Comparison of ENCODE assay signal across 10 mouse cellular contexts in the genomic region with DNA sequence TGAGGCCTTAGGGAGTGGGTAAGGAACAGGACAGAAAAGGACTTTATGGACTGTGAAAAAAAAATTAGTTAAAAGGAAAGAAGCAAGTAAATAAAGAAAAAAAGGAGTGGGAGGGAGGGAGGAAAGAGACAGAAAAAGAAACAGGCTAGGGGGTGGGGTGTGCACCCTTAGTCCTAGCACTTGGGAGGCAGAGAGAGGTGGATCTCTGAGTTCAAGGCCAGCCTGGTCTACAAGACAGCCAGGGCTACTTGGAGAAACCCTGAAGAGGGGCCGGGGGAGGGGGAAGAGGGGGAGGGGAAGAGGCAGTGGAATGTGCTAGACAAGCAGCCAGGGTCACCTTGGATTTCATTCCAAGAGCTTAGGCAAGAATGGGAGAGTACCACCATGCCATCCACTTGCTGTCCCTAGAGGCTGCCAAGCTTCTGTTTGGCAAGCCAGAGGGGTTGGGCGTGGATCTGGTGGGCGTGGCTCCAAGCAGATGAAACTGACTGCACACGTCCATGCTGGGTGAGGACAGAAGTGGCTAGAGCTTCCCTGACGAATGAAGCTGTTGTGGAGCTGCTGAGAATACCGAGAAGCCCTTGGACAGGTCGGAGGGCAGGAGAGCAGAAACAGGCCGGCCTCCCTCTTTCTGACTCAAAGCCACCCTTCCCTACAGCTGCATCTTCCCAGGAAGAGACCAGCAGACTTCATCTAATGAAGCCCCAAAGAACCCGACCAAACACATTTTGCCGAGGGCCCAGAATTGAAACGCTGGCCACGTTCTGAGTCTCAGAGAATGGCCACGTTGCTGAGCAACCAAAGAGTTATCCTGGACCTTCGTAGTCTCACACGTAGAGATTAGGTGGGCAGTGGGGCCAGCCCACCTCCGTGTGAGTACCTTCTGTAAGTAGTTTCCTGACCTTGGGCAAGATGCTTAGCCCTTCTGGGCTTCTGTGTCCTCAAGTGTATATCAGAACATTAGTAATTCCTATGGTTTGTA. TPM values are rescaled to one million over a fixed set of nuclear protein-coding genes. Genes with fewer than 3 reads are reported as not detected.
A peak's percentile ranks its signal among the peaks of the same experiment; 100 is the strongest.
DNase-seq lines count a peak whose midpoint lies in the region; ATAC-seq and TF ChIP-seq lines count a peak whose summit lies in the region.
"Had no signal": no experiment of that assay in that cellular context is flagged by ENCODE, and none has a peak within 500 bp of the region (broad histone marks: within the 10 kb centered on the region; RNA-seq: fewer than 3 reads in every experiment).

No protein-coding gene starts in this region.

- no peaks in the 10 kb centered on the region for H3K79me2 ChIP-seq in myocyte (ENCODE audit: control insufficient read depth, insufficient read depth)

- ATAC-seq in neural tube, embryonic 11.5 days (ENCODE audit: insufficient read depth, low FRiP score, low TSS enrichment), result no peak
- peak; percentile 61 for ATAC-seq in forebrain, embryonic 16.5 days
- peak; percentile 15; the same call in 1 of the 2 replicates for ATAC-seq in hindbrain, embryonic 14.5 days (ENCODE audit: low FRiP score)
- ATAC-seq in liver, embryonic 14.5 days (ENCODE audit: insufficient read depth), result peak; percentile 79

- WGBS in neural tube, embryonic 11.5 days, result 55% methylated on average over 15 of the region's 16 CpGs
- 40% methylated on average over 16 of the region's 16 CpGs for WGBS in forebrain, embryonic 16.5 days
- WGBS in hindbrain, embryonic 14.5 days, result 33% methylated on average over 16 of the region's 16 CpGs
- 46% methylated on average over 16 of the region's 16 CpGs for WGBS in liver, embryonic 14.5 days (ENCODE audit: insufficient replicate concordance)

- no peak for TF ChIP-seq EP300 in liver, embryonic 14.5 days (IDR thresholded peaks at IDR 0.05; ENCODE audit: low read depth)

- TF ChIP-seq POLR2A in myocyte (IDR thresholded peaks at IDR 0.05; ENCODE audit: insufficient read length, low read depth), result no peak

- H3K9ac ChIP-seq in neural tube, embryonic 11.5 days (ENCODE audit: low read length), result 0 out of 2 replicates have a peak overlapping the region, but pooled peaks have one; percentile 23
- H3K9ac ChIP-seq in forebrain, embryonic 16.5 days (replicated peaks; ENCODE audit: low read depth, low read length), result no peak overlapping the region
- no peak overlapping the region for H3K9ac ChIP-seq in hindbrain, embryonic 14.5 days
- no peak overlapping the region for H3K9ac ChIP-seq in liver, embryonic 14.5 days (replicated peaks)

- H3K36me3 ChIP-seq in neural tube, embryonic 11.5 days (ENCODE audit: control insufficient read depth, insufficient read depth, low read length), result no peaks in the 10 kb centered on the region
- no peaks in the 10 kb centered on the region for H3K36me3 ChIP-seq in forebrain, embryonic 16.5 days (ENCODE audit: control insufficient read depth, insufficient read depth)
- H3K36me3 ChIP-seq in hindbrain, embryonic 14.5 days (replicated peaks; ENCODE audit: control insufficient read depth, insufficient read depth), result no peaks in the 10 kb centered on the region
- H3K36me3 ChIP-seq in liver, embryonic 14.5 days (replicated peaks; ENCODE audit: control insufficient read depth, insufficient read depth, low read depth), result no peaks in the 10 kb centered on the region
- H3K36me3 ChIP-seq in myocyte (ENCODE audit: control insufficient read depth, insufficient read depth), result no peaks in the 10 kb centered on the region

- H3ac ChIP-seq in myocyte (ENCODE audit: control insufficient read depth, insufficient read length), result no peak overlapping the region

- no peak overlapping the region for H3K4me3 ChIP-seq in neural tube, embryonic 11.5 days (ENCODE audit: low read depth, low read length)
- no peak overlapping the region for H3K4me3 ChIP-seq in forebrain, embryonic 16.5 days (replicated peaks; ENCODE audit: low read length)
- H3K4me3 ChIP-seq in hindbrain, embryonic 14.5 days (replicated peaks; ENCODE audit: low read length), result no peak overlapping the region
- no peak overlapping the region for H3K4me3 ChIP-seq in liver, embryonic 14.5 days (ENCODE audit: insufficient read depth in 1 of 2, low read depth in 2 of 2, low read length in 2 of 2)
- H3K4me3 ChIP-seq in myocyte, result no peak overlapping the region
- H3K4me3 ChIP-seq: erythroblast, embryonic 14.5 days had no signal

- no peaks in the 10 kb centered on the region for H3K27me3 ChIP-seq in neural tube, embryonic 11.5 days (ENCODE audit: control insufficient read depth, insufficient read depth, low read length)
- no peaks in the 10 kb centered on the region for H3K27me3 ChIP-seq in forebrain, embryonic 16.5 days (replicated peaks; ENCODE audit: control insufficient read depth, insufficient read depth, low read length)
- H3K27me3 ChIP-seq in hindbrain, embryonic 14.5 days (ENCODE audit: control insufficient read depth, insufficient read depth, low read length), result no peaks in the 10 kb centered on the region
- H3K27me3 ChIP-seq in liver, embryonic 14.5 days (ENCODE audit: control insufficient read depth, insufficient read depth, low read length), result no peaks in the 10 kb centered on the region
- H3K27me3 ChIP-seq in myocyte (ENCODE audit: control insufficient read depth, insufficient read depth, insufficient read length), result no peaks in the 10 kb centered on the region
- H3K27me3 ChIP-seq: Patski had no signal

- no peak overlapping the region for H3K27ac ChIP-seq in neural tube, embryonic 11.5 days (ENCODE audit: low read depth, low read length)
- peak overlapping the region; percentile 46; the same call in 1 of the 2 replicates for H3K27ac ChIP-seq in forebrain, embryonic 16.5 days (ENCODE audit: low read length)
- no peak overlapping the region for H3K27ac ChIP-seq in hindbrain, embryonic 14.5 days
- H3K27ac ChIP-seq in liver, embryonic 14.5 days, result no peak overlapping the region

- H3K9me3 ChIP-seq in neural tube, embryonic 11.5 days (ENCODE audit: control insufficient read depth, low read length), result no peaks in the 10 kb centered on the region
- no peaks in the 10 kb centered on the region for H3K9me3 ChIP-seq in forebrain, embryonic 16.5 days (ENCODE audit: control insufficient read depth, low read length)
- no peaks in the 10 kb centered on the region for H3K9me3 ChIP-seq in hindbrain, embryonic 14.5 days (ENCODE audit: control insufficient read depth, low read length)
- H3K9me3 ChIP-seq in liver, embryonic 14.5 days (ENCODE audit: control insufficient read depth, low read length), result no peaks in the 10 kb centered on the region

- TF ChIP-seq CTCF in liver, embryonic 14.5 days (IDR thresholded peaks at IDR 0.05; ENCODE audit: low read depth), result peak; percentile 46

- no peak overlapping the region for H3K4me2 ChIP-seq in neural tube, embryonic 11.5 days (ENCODE audit: low read depth)
- H3K4me2 ChIP-seq in forebrain, embryonic 16.5 days (ENCODE audit: low read length), result no peak overlapping the region
- peak overlapping the region; percentile 4; the same call in 1 of the 2 replicates for H3K4me2 ChIP-seq in hindbrain, embryonic 14.5 days (replicated peaks)
- peak overlapping the region; percentile 36; the same call in 1 of the 2 replicates for H3K4me2 ChIP-seq in liver, embryonic 14.5 days (ENCODE audit: low read depth)
- peak overlapping the region; percentile 0 for H3K4me2 ChIP-seq in myocyte (ENCODE audit: low read depth)

- no peak for DNase-seq in neural tube, embryonic 11.5 days (ENCODE audit: low spot score)
- DNase-seq in neural tube, embryonic 10.5 days (ENCODE audit: extremely low spot score, low spot score), result no peak
- peak; percentile 49 for DNase-seq in hindbrain, embryonic 14.5 days (ENCODE audit: low spot score)
- DNase-seq in liver, embryonic 14.5 days (ENCODE audit: low read depth in 3 of 3, low spot score in 3 of 3), result no peak
- DNase-seq in natural killer cell, adult 2 months (ENCODE audit: low spot score in 2 of 2), result no peak
- DNase-seq in right cerebral cortex, postnatal 36 days (ENCODE audit: low spot score in 2 of 2), result no peak

- peaks cover 4% of the 10 kb centered on the region; the same call in 1 of the 2 replicates for H3K4me1 ChIP-seq in neural tube, embryonic 11.5 days (ENCODE audit: control insufficient read depth, insufficient read depth, low read length)
- peaks cover 6% of the 10 kb centered on the region for H3K4me1 ChIP-seq in forebrain, embryonic 16.5 days (replicated peaks; ENCODE audit: control insufficient read depth, insufficient read depth, low read length)
- H3K4me1 ChIP-seq in hindbrain, embryonic 14.5 days (replicated peaks; ENCODE audit: control insufficient read depth, insufficient read depth, low read length), result peaks cover 11% of the 10 kb centered on the region; the same call in 1 of the 2 replicates
- peaks cover 9 to 12% of the 10 kb centered on the region in 2 experiments; a peak in 3 of 4 replicates for H3K4me1 ChIP-seq in liver, embryonic 14.5 days (replicated peaks; ENCODE audit: control insufficient read depth in 2 of 2, insufficient read depth in 2 of 2, low read length in 1 of 2)

TF ChIP-seq in myocyte, 11 proteins besides CTCF, POLR2A, EP300 and RAD21:
- TF ChIP-seq MAX (IDR thresholded peaks at IDR 0.05; ENCODE audit: low read depth) (no peak), REST (IDR thresholded peaks at IDR 0.05; ENCODE audit: insufficient read depth, insufficient read length) (no peak), USF1 (IDR thresholded peaks at IDR 0.05; ENCODE audit: low read depth) (no peak), MYOG (IDR thresholded peaks at IDR 0.05; ENCODE audit: control insufficient read depth in 1 of 3, insufficient read depth in 1 of 3, insufficient read length in 2 of 3, low read depth in 2 of 3) (no peak), CEBPB (IDR thresholded peaks at IDR 0.05; ENCODE audit: insufficient read depth, poor library complexity, severe bottlenecking) (no peak), E2F4 (IDR thresholded peaks at IDR 0.05; ENCODE audit: insufficient read depth) (no peak), TCF12 (IDR thresholded peaks at IDR 0.05; ENCODE audit: insufficient read depth, poor library complexity, severe bottlenecking) (no peak)

RNA-seq across cellular contexts. Expression of a gene that starts 31.6 kb away (rescaled TPM):
- 64.6 and 68.9 TPM in 2 replicates for polyA plus RNA-seq in neural tube, embryonic 11.5 days (2014; fragmentation: Nextera tagmentation; extraction: Ambion mirVana)
- polyA plus RNA-seq in forebrain, embryonic 16.5 days (2015; fragmentation: Nextera tagmentation; extraction: Ambion mirVana), result 99.8 and 108 TPM in 2 replicates
- polyA plus RNA-seq in hindbrain, embryonic 14.5 days (2014; fragmentation: Nextera tagmentation; extraction: Ambion mirVana), result 78.6 and 79.8 TPM in 2 replicates
- polyA plus RNA-seq in liver, embryonic 14.5 days (2012; rRNA removed), result 5.4 and 9.5 TPM in 2 replicates
- 24.9 and 25.4 TPM in 2 replicates for polyA plus RNA-seq in liver, embryonic 14.5 days (2014; fragmentation: Nextera tagmentation; extraction: Ambion mirVana)
- polyA plus RNA-seq in myocyte (2012; fragmentation: generic; extraction: Trizol), result 22.3 TPM

RNA-seq across cellular contexts. Expression of a gene that starts 48.3 kb away (rescaled TPM):
- polyA plus RNA-seq in neural tube, embryonic 11.5 days (2014; fragmentation: Nextera tagmentation; extraction: Ambion mirVana), result 11.0 and 13.3 TPM in 2 replicates
- polyA plus RNA-seq in forebrain, embryonic 16.5 days (2015; fragmentation: Nextera tagmentation; extraction: Ambion mirVana), result 3.1 and 3.4 TPM in 2 replicates
- 4.2 and 4.3 TPM in 2 replicates for polyA plus RNA-seq in hindbrain, embryonic 14.5 days (2014; fragmentation: Nextera tagmentation; extraction: Ambion mirVana)
- 2.2 and 2.8 TPM in 2 replicates for polyA plus RNA-seq in liver, embryonic 14.5 days (2012; rRNA removed)
- polyA plus RNA-seq in liver, embryonic 14.5 days (2014; fragmentation: Nextera tagmentation; extraction: Ambion mirVana), result 4.1 and 4.3 TPM in 2 replicates
- 0.62 TPM for polyA plus RNA-seq in myocyte (2012; fragmentation: generic; extraction: Trizol)

Comparison
In these comparisons a context has a peak if more than half of its experiments do, and no peak if none do; other contexts are left out.
1. H3K4me2 ChIP-seq: peak in hindbrain, embryonic 14.5 days (single experiment), liver, embryonic 14.5 days (single experiment) and myocyte (single experiment); none in neural tube, embryonic 11.5 days (single experiment) and forebrain, embryonic 16.5 days (single experiment).